Mouse (Mus musculus) gastrocnemius, postnatal 10 days (tissue): ENCODE results near the gene Naa20. TPM values are rescaled to one million over a fixed set of nuclear protein-coding genes. Genes with fewer than 3 reads are reported as not detected.
"Not testable (repeated sequence)": the region's sequence is repeated elsewhere in the genome, so short reads cannot be mapped to it uniquely, and the experiment has no call there.

Experiments
- DNase-seq: peaks from one replicate; pipeline ENCODE4 v3.0.0; 2021; ENCODE audit warnings: mixed read lengths
- total RNA-seq, 2 experiments: library from RNA; stranded (reverse); gene quantifications; 2 replicates each; pipeline ENCODE4 v1.2.3; 2021

The Naa20 gene
- total RNA-seq, 2 experiments from 2014 or later: 58.8 to 59.0 TPM

DNA sequence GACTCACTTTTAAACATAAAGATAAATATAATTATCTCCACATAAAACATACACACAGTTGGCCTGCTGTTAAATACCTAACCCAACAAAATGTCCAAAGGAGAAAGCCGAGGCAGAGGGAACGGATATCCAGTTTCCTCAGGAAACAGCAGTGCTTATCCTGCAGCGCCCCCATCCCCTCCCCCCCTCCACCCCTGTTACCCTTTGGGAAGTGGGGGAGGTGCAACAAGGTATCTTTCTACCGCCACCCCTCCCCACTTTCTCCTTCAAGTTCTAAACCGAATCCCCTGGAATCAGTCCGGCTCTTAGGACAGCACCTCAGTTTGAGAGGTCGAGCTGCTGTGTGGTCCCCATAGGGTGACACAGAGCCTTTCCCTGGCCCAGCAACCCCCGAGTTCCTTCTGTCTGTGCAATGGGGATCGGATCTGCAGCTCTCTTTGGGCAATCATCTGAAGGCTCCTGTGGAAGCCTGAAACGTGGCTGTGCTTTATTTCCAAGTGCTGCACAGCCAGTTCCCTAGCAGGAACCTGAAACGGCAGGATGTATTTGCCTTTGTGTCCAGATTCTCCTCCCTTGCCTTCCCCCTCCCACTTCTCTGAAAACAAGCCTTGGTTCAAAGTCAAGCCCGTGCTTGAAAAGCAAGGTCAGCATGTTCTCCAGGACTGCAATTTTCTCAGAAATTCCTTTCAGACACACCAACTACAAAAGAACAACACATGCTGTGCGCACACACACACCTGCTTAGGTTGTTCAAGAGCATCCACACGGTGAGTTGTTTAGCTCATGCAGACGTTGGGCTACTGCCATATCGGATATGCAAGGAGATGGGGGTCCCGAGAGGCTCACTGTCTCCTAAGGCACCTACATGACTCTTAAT, 17.6 kb upstream of the Naa20 start:
- DNase-seq: no peak

DNA sequence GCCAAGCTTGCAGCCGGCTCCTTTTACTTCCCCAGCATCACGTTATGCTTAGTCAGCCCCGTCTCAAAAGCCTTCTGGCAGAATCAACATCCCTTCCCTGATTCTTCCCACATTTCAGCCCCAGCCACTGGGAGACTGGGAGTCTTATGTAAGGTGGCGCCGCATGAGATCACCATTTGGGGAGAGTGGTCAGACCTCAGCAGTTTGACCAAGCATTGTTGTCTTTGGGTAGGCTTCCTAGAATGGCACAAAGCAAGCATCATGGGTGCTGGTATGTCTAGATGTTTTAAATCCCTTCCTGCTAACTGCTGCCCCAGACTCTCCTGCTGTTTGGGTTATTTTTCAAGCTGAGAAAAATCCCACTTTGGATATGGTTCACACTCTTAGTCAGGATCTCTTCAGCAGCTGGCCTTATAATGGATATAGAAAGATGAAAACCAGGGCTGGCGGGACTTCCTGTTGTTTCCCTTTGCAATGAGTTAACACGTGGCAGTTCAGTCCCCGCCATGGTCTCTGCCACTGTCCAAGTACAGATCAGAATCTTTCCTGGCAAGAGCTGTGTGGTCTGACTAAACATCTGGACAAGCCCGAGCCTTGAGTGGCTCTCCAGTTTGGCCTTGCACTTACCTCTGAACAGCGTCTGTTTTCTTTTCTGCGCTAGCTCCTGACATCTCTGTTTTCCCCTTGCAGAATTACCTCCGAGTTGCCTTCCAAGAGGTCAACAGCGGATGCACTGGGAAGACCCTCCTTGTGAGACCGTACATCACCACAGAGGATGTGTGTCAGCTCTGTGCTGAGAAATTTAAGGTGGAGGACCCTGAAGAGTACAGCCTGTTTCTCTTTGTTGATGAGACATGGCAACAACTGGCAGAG, 16.8 kb upstream of the Naa20 start:
- peak; percentile 44 for DNase-seq

DNA sequence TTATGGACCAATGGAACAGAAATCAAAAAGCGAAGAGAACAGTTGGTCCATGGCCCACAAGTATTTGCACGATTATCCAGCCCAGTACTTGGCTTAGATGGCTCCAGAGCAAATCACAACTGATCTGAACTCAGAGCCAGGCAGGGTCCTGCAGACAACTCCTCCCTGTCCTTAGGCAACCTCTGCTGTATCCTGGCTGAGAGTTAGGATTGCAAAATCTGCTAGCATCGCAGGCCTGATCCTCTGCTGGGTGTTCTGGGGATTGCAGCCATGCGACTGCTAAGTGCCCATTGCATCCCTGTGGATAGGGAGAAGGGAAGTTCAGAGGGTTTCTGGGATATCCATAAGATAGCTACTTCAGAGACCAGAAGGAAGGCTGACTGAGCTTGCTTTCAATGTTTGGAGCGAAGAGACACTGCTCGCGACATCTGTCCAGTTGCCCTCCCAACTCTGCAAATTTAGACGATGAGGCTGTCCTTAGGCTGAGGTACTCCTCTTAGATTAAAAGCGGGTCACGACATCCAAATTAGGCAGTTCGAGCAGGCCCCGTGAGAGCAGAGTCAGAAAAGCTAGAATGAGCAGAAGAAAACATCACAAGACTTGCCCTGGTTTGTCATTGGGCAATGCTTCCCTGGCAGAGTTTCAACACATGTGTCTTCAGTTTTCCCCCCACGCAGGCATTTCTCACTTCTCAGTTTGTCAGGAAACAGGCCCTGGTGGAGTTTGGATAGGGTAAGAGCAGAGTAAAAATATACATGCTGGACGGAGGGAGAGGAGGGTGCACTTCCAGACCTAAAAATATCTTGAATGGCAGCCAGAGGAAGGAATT, 13.7 kb upstream of the Naa20 start:
- peak; percentile 45 for DNase-seq

DNA sequence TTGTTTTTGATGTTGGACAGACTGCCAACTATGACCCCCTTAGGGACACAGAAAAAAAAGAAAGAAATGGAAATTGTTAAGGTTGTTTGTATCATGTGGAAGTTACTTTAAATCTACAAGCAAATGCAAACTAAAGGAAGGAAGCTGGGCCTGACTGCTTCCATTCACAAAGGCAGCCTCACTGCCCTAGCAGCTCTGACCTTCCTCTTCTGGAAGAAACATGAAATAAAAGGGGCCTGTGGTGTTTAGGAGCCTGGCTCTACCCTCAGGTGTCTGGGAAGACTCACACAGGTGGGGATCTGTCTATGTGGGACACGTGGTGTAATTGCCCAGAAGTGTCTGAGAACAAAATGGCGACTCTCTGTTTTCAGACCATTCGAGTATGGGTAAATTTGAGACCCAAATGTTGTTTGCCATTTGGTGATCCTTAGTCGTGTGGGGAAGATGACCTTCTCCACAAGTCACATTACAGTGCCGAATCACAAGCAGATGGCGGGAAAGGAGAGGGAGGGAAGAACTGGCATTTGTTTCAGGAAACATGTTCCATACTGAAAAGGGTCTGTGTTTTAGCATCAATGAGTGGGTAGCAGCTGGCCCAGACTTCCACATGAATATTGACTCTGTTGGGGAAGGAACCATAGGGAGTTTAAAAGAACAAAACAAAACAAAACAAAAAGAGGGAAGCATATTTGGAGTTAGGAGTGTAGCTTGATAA, 13.0 kb upstream of the Naa20 start:
- DNase-seq: no peak

DNA sequence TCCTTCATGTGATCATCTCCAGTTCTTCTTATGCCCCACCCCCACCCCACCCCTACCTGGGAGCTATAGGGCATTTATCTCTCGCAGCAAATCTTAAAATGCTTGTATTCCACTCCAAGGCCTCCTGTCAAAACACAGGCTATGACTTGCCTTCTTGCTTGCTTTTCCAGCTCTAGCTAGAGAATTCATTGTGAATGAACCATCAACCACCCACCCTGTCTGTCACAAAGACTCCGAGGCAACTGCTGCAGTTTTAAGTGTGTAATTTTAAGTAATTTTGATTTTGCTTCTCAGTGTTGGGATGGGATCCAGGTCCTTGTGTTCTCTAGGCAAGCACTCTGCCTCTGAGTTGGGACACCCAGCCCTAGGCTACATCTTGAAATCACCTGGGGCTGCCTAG, 11.3 kb upstream of the Naa20 start:
- DNase-seq: no peak

DNA sequence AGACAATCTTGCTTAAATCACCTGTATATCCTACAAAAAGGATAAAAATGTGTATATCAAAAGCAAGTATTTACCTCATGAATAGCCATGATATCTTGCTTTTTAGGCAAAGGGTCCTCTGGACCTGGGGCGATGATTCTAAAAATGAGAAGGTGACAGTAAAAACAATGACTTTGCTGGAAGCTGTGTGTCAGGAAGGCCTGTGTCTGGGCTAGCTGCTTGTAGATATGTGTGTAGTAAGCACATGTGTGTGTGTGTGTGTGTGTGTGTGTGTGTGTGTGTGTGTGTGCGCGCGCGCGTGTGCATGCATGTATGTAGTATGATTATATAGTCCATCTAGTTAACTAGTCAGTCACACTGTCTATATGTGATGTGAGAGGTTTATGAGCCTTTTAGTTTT, 8.1 kb upstream of the Naa20 start:
- DNase-seq: no peak

DNA sequence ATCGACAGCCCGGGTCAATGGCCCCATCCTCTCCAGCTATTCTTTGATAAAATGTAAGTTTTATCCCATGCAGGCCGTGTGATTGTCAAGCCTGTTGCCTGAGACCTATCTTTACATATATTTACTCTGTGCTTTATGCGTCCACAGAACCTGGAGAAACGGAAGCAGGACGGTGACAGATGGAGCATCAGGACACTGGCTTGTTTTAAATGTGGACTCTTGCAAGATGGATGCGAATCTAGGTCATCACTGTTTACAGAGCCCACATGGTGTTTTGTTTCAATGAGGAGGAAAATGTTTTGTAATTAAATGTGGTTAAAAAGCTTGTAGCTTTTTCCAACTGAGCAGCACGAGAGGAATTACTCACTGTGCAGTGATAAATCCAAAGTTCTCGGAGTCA, 3.8 kb upstream of the Naa20 start:
- no peak for DNase-seq

DNA sequence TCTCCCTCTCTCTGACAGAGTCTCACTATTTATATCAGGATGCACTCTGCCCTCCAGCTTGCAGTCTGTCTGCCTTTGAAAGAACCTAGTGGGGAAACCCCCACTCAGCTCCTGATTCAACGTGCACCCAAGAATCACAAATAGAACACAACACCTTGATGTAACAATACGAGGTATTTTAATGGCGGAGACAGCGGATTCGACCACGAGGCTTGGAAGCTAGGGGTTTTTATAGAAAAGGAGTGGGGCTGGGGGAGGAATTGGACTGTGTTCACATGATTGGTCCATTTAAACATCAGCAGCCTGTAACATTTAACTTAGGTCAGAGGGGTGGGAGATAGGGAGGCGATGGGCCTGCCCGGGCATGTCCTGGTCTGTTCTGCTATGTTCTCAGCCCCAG, 1.6 kb upstream of the Naa20 start:
- DNase-seq: not testable (repeated sequence)

DNA sequence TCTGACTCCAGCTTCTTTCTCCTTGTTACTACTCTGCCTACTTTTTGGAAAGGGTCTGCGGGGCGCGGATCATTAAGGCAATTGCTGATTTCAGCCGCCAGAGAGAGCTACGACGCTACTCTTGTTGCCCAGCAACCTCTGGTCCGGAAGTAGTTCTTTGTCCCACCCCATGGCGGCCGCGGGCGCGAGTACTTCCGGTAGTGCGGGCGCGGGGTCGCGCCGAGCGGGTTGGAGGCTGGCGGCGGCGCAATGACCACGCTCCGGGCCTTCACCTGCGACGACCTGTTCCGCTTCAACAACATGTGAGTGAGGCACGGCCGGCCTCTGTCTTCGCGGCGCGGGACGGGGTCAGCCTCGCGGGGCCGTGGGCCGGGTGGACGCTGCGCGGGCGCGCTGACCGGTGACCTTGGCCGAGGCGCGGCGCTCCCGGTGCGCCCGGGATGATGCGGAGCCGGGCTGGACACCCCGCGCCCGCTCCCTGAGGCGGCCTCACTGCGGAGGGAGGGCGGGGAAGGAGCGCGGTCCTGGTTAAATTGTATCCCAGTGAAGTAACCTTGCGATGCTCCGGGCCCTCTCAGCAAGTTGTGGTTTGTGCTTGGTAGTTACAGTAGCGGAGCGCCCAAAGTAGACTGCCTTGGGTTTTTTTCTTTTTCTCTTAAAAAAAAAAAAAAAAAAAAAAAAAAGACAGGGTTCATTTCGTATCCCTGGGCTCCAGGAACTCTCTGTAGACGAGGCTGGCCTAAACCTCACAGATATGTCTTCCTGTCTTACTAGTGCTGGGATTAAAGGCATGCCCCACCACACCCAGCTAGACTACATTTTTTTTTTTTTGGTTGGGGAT, 1.4 kb downstream of the Naa20 start:
- peak; percentile 89 for DNase-seq

DNA sequence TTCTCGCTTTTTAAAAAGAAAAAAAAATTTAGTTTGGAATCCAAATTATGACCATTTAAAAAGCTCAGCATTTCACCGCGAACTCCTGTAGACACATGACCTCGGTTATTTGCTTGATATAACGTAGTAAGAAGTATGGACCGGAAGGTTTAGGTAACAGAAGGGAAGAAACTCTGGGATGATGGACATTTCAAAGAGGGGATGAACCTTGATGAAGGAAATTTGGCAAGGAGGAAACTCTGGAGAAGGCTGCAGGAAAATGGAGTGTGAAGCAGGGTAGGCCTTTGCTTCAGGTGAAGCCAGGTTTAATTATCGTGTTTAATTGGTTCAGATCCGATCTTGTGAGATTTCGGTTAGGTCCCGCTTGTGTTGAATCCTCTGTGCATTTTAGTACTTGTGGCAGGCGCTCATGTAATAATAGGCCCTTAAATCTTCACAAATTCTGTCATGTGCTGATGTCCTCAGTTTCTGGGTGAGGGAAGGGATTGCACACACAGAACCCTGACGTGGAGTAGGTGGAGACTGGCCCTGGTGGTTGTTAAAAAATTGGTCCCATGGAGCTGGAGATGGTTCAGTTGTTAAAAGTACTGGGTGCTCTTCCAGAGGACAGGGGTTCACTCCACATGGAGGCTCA, 2.2 kb downstream of the Naa20 start:
- no peak for DNase-seq

DNA sequence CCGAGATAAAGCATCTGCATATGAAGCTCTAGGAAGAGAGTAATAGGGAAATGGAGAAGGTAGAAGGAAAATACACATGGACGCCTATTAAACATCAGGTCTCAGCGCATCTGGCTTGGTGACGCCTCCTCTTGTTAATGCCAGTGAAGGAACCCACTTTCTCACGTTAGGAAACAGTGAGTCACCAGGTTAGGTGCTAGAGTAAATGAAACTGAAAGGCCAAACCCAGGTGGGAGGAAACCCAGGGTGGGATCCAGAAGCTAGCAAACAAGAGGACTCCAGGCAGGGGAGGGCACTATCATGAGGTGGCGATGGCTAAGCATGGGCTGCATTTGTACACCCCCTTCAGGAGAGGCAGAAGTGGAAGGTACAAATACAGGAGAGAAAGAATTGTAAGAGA, 3.3 kb downstream of the Naa20 start:
- no peak for DNase-seq

DNA sequence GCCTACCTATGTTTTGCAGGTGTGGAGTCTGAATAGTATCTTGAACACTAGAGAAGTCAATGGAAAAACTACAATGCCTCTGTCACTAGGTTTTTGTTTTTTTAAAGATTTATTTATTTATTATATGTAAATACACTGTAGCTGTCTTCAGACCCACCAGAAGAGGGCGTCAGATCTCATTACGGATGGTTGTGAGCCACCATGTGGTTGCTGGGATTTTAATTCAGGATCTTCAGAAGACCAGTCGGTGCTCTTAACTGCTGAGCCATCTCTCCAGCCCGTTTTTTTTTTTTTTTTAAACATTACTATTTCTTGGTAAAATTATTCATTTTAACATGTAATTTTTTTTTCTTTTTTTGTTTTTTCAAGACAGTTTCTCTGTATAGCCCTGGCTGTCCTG, 4.0 kb downstream of the Naa20 start:
- not testable (repeated sequence) for DNase-seq

DNA sequence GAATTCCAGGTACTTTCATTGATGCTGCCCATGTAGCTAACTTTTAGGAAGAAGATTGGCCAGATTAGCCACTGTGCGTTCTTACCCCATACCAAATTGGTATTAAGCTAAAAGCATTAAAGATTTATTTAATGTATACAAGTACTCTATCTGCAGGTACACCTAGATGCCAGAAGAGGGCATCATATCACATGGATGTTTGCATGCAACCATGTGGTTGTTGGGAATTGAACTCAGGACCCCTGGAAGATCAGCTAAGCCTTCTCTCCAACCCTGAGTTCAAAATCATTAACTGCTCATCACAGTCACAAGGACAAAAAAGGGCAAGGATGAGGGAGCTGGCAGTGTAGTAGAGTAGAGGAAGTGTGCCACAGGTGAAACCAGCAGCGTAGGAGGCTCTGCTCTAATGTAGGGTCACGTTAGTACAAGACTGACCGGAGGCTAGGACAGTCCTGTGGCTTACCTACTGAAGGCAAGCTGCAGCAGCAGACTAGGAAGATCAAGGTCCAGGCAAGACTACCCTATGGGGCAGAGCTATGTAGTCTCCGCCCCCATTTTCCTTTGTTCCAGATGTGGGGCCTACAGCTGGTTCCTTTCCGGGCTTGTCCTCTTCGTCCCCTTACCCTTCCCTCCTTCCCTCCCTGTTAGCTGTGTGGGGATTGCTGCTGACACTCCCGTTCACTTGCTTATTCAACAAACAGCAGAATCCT, 19.2 kb downstream of the Naa20 start:
- no peak for DNase-seq

DNA sequence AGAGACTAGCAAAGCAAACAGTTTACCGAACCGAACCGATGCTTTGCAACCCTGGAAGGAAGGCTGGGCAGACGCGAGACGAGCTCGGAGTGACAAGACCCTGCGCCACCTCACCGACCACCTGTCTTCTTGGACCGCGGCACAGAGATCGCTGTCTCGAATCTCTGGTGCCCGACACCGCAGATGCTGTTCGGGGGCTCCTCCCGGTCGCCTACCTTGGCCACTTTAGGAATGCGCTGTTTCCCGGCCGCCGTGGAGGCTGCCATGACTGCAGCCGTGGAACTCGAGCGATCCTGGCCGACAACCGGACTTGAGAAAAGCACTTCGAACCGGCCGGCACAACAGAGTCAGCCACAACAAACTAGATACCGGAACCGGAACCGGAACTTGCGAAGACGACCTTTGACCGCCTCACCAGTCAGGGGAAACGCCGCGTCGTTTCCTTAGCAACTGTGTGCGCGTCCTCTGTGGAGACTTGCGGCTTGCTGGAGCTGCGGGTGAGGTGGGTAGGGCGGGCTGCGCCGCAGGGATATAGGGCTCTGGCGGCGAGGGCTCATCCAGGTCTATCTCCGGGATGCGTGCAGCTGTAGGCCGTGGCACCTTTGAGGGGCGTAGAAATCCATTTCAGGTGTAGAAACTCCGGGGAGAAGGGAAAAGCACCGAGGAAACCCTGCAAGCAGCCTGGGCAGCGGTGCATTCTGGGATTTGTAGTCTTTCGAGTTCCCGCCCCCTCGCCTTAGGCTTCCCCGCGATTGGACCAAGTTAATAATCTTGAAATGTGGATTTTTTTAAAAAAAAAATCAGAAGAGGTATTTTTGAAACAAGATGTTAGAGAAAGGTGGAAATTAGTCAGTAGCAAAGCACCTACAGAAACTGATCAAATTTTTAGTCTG, 32.7 kb downstream of the Naa20 start, which contains the start of the genes Cfap61 and Crnkl1:
TSS of gene Cfap61 (plus strand) at position 446 of the 893 bp plus-strand sequence.
TSS of gene Crnkl1 (minus strand) at position 676 of the 893 bp plus-strand sequence.
- DNase-seq: peak; percentile 89

DNA sequence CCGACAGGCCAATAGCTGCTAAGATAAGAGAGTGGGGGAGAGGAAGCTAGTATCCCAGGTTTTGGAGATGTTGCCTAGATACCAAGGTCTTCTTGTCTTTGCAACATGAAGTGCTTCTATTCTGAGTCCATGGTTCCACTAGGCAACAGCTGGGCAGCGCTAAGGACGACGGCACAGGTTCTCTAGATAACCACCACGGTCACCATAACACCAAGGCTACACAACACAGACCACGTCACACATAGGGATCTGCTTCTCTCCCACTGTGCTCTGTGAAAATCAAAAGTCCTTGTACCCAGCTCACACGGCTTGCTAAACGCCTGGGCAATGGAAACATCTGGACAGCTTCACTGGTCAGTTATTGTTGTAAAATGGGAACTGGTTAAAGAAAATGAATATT, 35.1 kb downstream of the Naa20 start:
- DNase-seq: no peak

DNA sequence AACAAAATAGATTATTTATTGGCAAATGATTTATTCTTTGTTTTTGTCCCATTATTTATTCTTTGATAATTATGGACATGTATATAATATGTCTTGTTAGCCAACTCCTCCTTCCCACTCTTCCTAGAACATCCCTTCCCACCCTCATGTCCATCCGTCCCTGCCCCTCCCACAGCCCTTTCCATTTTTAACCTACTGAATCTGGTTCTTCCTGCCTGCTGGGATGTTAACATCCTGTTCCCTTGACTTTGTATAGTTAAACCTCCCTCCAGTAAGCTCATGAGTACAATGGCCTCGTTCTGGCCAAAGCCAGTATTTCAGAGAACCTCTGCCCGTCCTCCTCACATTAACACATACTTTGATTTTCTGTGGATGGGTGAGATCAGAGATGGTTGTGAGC, 39.5 kb downstream of the Naa20 start:
- DNase-seq: no peak

DNA sequence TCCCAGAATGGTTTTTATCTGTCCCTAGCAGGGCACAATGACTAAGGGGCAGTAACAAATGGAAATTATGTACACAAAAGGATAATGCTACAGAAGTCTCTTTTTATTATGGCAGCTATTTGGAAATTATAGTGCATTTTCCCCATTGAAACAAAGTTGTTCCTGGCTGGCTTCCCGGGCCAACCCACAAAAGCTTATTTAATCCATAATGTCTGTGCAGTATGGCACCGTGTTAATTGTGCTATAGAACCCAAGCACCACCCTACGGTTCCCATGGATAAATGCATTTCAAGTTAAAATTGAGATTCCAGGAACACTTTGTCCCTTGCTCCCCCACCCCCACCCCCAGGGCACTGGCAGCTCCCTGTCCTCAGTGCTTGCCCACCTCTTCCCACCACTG, 42.4 kb downstream of the Naa20 start:
- DNase-seq: no peak

DNA sequence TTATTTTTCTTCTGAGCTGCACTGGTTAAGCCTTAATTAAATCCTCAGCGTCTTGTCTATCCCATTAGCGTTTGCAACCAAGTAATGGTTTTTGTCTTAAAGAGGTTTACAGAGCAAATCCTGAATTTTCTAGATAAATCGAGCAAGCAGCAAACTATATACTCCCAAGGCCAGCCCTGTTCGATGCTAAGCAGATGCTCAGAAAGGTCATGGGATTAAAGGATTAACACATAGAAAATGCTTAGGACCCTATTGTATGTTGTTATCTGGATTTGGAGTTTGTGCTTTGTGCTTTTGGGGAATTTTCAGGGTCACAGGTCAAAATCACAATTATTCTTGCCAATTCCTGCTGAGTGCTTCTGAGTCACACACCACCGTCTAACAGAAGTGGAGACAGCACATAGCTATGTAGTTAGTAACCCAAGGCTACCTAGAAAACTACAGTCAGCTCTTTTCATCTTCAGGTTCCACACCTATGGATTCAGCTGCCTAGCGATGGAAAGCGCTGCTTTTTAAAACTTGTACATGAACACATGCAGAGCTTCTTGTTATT, 46.6 kb downstream of the Naa20 start:
- no peak for DNase-seq
